Mouse (Mus musculus): ENCODE measurements around the gene Cideb.

Gene Cideb

DNA sequence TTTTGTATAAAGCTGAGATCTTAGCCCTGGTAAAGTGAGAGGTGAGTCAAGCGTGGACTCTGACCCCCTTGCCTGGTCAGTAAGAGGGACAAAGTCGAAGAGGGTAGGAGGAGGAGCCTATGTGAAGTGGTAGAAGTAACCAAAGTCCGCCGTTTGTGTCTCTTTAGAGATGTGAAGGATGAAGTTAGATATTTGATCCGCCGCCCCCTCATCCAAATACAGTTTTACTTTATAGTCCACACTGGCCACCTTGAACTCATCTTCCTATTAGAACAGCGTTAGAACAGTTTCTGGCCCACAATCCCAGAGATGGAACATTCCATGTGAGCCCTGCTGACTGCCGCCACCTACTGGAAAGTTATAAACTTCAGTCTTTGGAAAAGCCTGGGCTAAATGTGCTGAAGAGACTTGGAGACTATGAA is at the start of gene Cideb:
Gene Cideb (minus strand): TSS at position 96 of the 422 bp plus-strand sequence.
- no peak for DNase-seq (ENCODE audit: low spot score in 2 of 2)

DNA sequence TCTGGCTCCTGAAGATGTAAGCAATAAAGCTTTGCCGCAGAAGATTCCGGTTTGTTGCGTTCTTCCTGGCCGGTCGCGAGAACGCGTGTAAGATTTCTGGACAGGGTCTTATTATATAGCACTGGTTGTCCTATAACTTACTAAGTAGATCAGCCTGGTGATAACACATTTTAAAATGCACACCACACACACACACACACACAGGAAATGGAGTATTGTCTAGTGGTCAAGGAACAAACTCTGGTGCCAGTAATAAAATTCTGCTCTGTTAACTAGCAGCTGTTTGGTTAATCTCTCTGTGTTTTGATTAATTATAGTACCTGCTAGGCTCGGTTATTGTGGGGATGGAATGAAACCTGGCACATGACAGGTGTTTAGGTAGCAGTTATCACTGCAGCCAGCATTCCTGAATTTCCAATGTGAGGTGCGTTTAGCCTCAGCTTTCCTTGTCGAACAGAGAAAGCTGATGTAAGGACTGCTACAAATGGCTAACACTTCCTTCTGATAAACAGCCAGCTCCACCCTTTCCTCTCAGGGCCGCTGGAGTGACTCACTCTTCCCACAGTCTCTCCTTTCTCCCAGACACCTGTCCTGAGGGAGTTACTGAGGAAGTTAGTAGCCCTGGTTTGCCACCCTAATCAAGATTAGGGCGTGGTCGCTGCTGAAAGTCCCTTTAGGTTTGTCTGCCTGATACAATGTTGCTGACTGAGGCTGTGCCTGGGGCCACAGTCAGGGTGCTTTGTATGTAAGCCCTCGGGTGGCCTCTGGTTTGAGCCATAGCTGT is 37.3 kb upstream of the Cideb start:
- DNase-seq (ENCODE audit: low spot score in 2 of 2), result peak in 1 of 2 experiments; percentile 4

DNA sequence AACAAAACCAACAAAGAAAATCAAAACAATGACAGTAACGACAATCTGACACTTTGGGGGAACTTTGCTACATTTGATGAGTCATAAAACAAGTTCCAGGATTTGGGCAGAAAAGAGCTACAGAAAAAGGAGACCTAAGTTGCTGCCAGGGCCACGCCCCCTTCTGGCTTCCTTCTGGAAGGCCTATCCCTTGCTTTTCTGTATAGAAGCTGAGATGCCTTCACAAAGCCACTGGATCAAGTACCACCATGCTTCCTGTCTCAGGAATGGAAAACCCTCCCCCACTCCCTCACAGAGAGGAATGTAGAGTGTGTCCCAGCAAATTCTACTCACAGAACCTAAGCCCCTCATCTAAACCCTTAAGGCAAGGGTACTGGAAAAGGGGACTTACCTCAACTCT is 35.7 kb upstream of the Cideb start:
- DNase-seq (ENCODE audit: low spot score in 2 of 2), result peak in 1 of 2 experiments; percentile 0

- DNase-seq (ENCODE audit: low spot score in 2 of 2), result no peak
Measured at GRCm38 (mm10) chr14:55793461-55793860, 35.2 kb upstream of the Cideb start.

DNA sequence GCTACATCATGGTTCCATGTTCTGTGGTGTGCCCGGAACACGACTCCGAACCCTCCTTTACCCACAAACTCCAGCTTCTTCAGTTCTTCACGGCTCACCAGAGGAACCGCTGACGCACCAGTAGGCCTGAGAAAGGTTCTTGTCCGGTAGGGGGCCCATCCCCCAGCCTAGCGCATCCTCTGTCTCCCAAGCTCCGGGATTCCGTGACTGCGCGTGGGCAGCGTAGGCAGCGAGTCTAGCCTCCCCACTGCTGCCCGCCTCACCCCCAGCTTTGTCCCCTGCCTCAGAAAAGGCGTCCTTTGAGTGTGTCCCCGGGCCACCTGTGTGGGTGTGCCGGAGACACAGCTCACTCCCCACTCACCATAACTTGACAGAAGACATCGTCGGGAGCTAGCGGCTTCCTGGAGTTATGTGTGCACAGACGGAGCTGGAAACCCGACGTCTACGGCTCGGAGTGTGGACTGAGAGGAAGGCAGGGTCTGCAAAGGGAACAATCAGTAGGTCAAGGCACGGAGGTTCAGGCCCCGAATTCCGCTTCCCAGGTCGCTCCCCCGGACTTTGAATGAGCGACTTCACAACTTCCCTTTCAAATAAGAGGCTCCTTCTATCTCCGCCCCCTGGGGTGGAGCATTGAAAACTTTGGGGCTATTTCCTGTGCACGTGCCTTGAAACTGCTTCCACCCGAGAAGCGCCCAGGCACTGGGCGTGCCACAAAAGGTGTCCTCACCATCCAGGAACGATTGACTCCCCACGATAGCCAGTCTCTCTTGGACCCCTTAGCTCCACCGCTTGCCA is 30.2 kb upstream of the Cideb start, which contains the start of gene Ripk3:
Gene Ripk3 (minus strand): TSS at position 610 of the 795 bp plus-strand sequence.
- DNase-seq (ENCODE audit: low spot score in 2 of 2), result peak; percentile 34 to 64

- DNase-seq (ENCODE audit: low spot score in 2 of 2), result peak in 1 of 2 experiments; percentile 0
Measured at GRCm38 (mm10) chr14:55787731-55788130, 29.5 kb upstream of the Cideb start.

GRCm38 (mm10) chr14:55785195-55785594 is 26.9 kb upstream of the Cideb start:
- DNase-seq (ENCODE audit: low spot score in 2 of 2), result peak; percentile 0

DNA sequence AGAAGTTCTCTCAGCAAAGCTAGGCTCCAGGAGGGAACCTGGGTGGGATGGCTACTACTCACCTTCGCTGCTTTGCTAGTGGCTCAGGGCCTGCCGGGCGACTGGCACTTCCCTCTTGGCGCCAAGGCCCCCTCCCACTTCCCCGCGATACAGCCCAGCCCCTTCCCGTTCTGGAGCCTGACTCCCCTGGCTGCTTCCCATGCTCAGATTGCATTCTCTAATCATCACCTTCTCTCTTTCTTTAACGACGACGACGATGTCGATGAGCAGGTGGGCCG is 25.6 kb upstream of the Cideb start, which contains the start of gene Adcy4:
Gene Adcy4 (minus strand): TSS at position 138 of the 278 bp plus-strand sequence.
- peak in 1 of 2 experiments; percentile 2 for DNase-seq (ENCODE audit: low spot score in 2 of 2)

DNA sequence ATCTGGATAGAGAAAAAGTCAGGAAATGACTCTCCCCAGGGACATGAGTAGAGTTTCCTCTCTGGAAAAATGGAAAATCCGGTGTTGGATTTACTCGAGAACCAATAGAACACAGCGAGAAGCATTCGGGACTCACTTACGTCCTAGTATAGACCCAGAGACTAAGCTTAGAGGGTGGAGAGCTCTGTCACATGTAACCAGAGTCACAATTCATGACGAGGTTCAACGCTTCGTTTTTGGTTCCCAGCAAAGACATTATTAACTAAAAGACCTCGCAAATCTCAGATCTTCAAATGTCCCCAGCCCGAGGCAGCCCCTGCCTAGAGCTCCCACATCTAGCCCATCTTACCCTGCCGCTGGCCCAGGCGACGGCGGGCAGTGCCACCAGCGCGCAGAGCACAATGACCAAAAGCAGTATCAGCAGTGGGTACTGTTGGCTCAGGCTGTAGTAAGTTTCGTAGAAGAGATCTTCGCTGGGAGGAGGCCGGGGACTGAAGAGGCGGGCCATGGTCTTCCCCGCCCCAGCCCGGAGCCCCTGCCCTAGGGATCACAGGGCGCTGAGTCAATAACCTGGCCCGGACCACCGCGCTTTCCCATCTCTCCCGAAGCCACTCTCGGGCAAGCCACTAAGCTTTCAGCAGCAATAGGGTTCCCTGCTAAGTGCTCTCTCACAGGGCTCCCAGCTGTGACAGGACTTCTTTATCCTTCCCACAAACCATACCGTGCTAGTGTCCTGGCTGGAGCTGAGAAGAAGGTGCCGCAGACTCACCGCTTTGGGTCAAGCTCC is 25.1 kb upstream of the Cideb start:
- DNase-seq (ENCODE audit: low spot score in 2 of 2), result peak; percentile 2 to 7

DNA sequence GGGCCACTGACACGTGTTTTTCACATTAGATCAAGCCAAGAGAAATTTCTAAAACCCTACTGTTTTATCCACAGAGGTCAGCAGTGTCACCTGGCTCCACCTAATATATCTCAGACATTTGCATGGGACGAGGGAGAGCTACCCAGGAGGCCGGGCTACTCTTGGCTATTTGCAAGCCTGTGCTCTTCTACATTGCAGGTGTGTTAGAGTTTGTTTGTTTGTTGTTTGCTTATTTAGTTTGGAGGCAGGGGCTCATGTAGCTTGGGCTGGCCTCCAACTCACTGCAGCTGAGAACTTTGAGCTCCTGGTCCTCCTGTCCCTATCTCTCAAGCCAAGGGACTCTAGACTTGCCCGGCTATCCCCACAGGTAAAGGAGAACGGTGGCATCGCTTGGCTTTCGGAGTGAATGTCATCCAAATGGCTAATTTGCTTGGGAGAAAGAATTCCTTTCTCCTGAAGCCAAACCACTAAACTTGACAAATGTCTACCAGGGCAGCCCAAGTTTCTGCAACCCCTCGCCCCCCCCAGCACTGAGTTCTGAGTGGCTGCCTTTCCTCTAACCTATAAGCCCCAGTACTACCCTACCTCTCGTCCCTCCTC is 24.2 kb upstream of the Cideb start:
- peak in 1 of 2 experiments; percentile 1 for DNase-seq (ENCODE audit: low spot score in 2 of 2)

GRCm38 (mm10) chr14:55781310-55781709 is 23.1 kb upstream of the Cideb start:
- peak in 1 of 2 experiments; percentile 64 for DNase-seq (ENCODE audit: low spot score in 2 of 2)

- peak in 1 of 2 experiments; percentile 1 for DNase-seq (ENCODE audit: low spot score in 2 of 2)
Measured at GRCm38 (mm10) chr14:55780736-55781135, 22.5 kb upstream of the Cideb start.

DNA sequence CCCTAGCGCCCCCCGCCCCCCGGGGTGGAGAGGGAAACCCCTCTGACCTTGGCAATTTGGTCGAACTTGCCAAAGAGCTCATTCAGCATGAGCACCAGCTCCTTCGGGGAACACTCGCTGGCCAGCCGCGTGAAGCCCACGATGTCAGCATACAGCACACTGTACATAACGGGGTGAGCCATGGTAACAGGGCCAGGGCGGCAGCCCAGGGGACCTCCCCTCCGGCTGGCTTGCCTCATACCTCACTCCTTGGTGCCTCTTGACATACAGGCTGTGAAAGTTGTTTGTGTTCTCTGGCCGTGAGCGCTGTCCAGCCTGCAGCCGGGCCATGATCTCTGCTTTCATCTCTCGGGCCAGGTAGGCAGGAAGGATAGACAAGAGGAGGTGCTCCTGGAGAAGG is 21.4 kb upstream of the Cideb start:
- DNase-seq (ENCODE audit: low spot score in 2 of 2), result peak in 1 of 2 experiments; percentile 0

GRCm38 (mm10) chr14:55778686-55779085 is 20.4 kb upstream of the Cideb start:
- peak in 1 of 2 experiments; percentile 1 for DNase-seq (ENCODE audit: low spot score in 2 of 2)

- no peak for DNase-seq (ENCODE audit: low spot score in 2 of 2)
Measured at GRCm38 (mm10) chr14:55777806-55778205, 19.5 kb upstream of the Cideb start.

- no peak for DNase-seq (ENCODE audit: low spot score in 2 of 2)
Measured at GRCm38 (mm10) chr14:55777176-55777575, 18.9 kb upstream of the Cideb start.

- DNase-seq (ENCODE audit: low spot score in 2 of 2), result no peak
Measured at GRCm38 (mm10) chr14:55776711-55777110, 18.5 kb upstream of the Cideb start.

DNA sequence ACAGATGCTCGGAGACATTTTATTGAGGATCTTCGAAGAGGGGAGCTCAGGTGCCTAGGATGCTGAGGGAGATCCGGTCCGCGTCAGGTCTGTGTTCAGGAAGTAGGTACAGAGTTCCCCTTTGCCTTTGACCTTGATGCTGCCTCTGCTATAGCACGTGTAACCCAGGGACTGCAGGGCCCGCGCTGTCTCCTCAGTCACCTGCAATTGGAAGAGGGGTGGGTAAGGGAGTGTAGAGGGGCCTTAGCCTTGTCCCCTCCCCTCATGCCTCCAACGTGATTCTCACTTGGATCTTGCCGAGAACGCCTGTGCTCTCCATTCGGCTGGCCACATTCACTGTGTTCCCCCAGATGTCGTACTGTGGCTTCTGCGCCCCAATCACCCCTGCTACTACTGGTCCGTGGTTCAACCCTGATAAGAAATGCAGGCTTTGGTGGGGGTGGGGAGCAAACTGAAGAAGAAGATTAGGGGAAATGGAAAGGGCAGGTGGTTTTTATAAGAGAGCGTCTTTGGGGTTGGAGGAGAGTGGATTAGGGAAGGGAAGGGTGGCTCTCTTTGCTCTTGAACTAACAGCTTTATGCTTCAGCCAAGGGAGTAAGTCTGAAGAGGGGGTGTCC is 10.9 kb upstream of the Cideb start:
- no peak for DNase-seq (ENCODE audit: low spot score in 2 of 2)

GRCm38 (mm10) chr14:55768555-55768954 is 10.3 kb upstream of the Cideb start:
- DNase-seq (ENCODE audit: low spot score in 2 of 2), result no peak

DNA sequence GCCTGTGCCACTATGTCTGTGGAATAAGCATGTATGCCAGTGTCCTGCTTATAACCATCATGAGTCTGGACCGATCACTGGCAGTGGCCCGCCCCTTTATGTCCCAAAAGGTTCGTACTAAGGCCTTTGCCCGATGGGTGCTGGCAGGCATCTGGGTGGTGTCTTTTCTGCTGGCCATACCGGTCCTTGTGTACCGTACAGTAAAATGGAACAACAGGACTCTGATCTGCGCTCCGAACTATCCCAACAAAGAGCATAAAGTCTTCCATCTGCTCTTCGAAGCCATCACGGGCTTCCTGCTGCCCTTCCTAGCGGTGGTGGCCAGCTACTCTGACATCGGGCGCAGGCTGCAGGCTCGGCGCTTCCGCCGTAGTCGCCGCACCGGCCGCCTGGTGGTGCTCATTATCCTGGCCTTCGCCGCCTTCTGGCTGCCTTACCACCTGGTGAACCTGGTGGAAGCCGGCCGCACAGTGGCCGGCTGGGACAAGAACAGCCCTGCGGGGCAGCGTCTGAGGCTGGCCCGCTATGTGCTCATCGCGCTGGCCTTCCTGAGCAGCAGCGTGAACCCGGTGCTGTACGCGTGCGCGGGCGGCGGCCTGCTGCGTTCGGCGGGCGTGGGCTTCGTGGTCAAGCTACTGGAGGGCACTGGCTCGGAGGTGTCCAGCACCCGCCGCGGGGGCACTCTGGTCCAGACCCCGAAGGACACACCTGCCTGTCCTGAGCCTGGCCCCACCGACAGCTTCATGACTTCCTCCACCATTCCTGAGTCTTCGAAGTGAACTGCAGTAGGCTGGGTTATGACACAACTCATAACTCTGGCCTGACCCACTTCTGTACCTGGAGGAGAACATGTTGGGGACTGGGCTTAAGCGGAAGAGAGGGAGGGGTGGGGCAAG is 9.5 kb upstream of the Cideb start:
- DNase-seq (ENCODE audit: low spot score in 2 of 2), result peak; percentile 45 to 70

Measured in urinary bladder, postnatal 36 days (tissue).